Mouse (Mus musculus): ENCODE measurements around the gene Cuedc2. TPM values are rescaled to one million over a fixed set of nuclear protein-coding genes. Genes with fewer than 3 reads are reported as not detected.

Gene Cuedc2
- total RNA-seq, 2 experiments from 2014 or later = 99.6 to 107 TPM

DNA sequence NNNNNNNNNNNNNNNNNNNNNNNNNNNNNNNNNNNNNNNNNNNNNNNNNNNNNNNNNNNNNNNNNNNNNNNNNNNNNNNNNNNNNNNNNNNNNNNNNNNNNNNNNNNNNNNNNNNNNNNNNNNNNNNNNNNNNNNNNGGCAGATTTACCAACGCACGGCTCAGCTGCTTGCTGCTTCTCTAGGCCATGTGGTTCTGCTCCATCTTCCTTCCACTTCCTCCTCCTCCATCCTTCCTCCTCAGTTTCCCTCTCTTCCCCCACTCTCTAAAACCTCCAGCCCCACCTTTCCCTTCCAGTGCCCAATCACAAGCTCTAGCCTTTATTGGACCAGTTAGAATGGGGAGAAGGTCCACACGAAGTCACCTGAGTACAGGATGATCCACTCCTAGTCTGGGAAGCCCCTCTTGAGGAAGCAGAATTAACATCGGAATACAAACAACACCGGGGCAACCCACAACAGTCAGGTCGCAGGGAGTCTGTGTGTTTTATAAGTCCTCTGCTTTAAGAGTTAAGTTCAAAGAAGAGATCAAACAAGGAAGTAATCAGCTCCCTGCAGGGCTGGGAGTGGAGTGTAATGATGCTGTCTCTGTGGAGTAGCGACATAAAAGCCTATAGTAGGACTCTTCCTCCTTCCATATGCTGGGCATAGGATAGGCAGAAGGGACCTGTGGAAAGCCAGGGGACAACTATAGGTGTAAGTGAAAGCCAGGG lies 6.4 kb upstream of the Cuedc2 start:
- intact Hi-C loops (cut with DNase I) = no loop called here
- no peak for DNase-seq

DNA sequence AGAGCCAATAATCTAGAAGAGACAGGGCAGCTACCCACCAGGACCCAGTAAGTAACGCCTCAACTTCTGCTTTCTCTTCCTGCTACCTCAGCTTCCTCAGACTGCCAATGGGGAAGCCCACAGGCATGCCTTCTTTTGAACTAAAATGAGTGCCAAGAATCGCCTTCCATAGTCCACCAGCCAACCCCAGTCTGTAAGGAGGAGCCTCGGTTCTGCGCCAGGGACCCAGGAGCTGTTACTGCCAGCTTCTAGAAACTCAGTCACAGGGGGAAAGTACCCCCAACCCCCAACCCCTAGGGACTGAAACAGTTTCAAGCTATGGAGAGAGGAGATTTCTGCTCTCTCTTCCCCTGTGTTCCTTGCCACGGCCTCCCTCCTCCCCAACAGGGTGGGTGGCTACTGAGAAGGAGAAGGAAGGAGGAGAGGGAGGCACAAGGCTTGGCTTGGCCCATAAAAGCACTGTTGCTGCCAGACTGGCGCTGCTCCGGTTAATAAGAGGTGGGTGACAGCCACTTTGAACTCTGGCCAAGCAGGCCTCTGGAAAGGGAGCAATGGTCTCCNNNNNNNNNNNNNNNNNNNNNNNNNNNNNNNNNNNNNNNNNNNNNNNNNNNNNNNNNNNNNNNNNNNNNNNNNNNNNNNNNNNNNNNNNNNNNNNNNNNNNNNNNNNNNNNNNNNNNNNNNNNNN lies 927 bp upstream of the Cuedc2 start:
- DNase-seq = peak; percentile 76 to 78
- intact Hi-C loops (cut with DNase I) = loop anchor here (1.0 to 5.0 kb wide), 3 partner anchors 9 to 103 kb away; no protein-coding TSS in a partner anchor

DNA sequence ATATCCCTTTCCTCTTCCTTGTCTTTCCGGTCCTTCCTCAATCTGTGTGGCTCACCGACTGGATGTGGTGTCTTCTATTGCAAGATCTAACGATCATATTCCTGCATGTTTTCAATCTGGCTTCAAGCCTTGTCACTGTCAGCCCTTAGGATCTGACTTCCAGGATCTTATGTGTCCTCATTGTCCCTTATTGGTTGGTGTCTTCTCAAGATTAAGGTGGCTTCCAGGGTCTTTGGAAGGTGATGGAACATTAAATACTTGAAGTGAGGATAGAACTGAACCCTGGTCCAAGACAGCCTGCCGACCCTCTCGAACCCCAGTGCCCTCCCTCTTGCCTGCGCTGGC lies 412 bp upstream of the Cuedc2 start:
- no peak for DNase-seq
- intact Hi-C loops (cut with DNase I) = loop anchor here (1.0 to 5.0 kb wide), 4 partner anchors 9 to 103 kb away; no protein-coding TSS in a partner anchor

DNA sequence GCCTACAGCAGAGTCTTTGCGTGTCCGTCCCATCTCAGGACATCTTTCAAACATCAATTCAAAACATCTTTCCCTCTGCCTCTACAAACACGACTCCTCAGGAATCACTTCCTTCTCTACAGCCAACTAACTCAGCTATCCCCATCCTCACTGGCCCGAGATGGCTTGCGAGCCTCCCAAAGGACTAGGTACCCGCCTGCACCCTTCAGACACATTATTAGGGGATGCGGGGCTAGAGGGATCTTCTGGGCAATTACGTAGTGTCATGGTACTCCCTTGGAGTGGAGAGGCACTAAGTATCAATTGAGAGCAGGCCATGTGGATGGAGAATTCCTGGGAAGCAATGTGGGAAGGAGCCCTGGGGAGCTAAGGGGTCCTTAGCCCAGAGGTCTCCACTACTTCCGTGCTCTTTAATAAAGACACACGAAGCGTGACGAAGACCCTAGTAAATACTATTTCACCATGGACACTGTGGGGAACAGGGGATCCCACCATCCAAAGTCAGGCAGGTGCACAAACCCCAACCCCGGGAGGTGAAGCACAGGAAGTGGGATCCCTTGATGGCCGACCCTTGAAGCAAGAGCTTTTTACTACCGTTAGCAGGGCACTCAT lies 677 bp downstream of the Cuedc2 start:
- intact Hi-C loops (cut with DNase I) = loop anchor here (1.0 to 5.0 kb wide), 3 partner anchors 19 to 104 kb away; no protein-coding TSS in a partner anchor
- DNase-seq = no peak

DNA sequence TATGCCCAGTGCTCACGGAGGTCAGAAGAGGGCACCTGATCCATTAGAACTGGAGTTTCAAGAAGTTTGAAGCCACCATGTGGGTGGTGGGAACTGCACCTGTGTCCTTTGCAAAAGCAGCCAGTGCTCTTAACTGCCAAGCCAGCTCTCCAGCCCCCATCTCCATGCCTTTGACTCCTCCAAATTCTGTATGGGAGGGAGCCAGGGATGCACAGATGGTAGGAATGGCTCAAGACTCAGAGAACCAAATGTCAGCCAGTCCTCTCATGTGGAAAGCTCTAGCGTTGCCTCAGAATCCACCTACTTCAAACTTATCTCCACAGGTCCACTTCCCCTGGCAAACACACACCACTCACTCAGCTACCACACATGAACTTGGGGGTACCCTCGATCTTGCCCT lies 4.6 kb downstream of the Cuedc2 start:
- intact Hi-C loops (cut with DNase I) = no loop called here
- no peak for DNase-seq

DNA sequence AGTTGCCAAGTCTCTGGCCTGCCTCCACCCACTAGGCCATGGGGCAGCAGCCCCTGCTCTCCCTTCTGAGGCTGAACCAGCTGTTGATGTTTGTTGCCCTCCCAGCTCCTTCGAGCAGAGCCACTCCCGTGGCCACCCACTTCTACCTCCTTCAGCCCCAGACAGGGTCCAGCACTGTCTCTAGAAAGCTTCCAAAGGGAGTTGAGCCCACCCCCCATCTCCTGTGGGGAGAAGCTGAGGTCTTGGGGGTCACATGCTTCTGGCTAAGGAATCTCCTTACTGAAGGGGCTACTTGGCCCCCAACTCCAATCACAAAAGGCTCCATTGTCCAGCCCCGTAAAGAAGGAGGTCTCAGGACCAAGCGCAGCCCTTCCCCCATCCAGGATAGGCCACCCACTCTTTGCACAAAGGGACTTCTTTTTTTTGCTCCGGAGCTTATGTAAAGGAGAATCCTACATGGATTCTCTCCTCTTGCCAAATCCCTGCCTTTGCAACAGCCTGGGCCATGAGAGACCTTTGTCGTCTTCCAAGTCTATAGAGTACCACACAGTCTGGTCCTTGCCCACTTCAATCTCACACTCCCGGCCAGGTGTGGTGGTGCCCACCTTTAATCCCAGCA lies 5.7 kb downstream of the Cuedc2 start:
- DNase-seq = no peak
- intact Hi-C loops (cut with DNase I) = no loop called here

DNA sequence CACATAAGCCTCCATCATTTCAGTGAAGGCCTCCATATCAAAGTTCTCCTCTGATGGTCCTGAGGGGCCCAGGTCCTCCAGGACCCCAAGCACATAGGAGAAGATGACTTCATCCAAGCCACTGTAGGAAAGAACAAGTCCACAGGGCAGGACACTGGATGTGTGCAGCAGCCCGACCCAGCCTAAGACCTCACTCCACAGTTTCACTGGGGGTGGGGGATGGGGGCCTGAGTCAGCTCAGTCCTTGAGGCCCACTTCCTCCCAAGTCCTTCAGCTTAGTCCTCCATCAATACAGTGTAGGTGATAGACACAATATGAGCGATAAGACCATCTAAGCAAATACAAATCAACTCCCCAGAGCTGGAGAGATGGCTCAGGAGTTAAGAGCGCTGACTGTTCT lies 6.6 kb downstream of the Cuedc2 start:
- DNase-seq = no peak
- intact Hi-C loops (cut with DNase I) = no loop called here

DNA sequence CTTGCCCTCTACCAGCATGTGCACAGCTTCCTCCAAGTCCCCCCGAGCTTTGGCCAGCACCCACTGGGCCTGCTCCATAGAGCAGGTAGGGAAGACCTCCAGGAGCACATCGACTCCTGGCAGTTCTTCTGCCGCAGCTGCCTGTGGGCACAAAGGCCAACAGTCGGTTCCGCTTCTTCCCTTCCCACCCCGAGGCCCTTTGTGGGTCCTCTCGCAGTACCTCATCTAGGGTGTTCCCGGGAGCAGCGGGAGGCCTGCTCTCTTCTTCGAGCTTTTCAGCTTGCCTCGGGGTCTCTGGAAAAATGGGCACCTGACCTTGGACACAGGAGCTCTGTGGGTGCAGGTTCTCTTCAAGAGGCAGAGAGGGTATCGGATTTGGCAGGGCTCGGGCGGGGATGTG lies 7.2 kb downstream of the Cuedc2 start:
- intact Hi-C loops (cut with DNase I) = no loop called here
- no peak for DNase-seq

DNA sequence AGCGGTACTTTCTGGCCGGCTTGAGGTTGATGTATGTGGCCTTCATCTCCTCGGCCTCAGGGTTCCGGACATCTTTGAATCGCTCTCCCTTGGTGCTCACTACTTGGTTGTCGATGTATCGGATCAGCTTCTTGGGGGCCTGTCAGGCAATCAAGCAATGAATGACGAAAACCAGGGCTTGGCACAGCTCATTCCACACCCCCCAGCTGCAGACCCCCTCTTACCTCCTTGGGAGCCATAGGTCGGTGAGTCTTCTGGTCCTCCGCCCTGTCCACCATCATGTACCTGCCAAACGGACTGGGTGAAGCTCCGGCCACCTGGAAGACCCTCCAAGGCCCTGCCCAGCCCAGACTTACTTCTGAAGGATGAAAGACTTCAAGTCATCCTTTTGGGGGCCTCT lies 7.8 kb downstream of the Cuedc2 start:
- intact Hi-C loops (cut with DNase I) = loop anchor here (1.0 kb wide), 1 partner anchor 26 kb away; the partner anchor contains the start of gene Nfkb2
- no peak for DNase-seq

DNA sequence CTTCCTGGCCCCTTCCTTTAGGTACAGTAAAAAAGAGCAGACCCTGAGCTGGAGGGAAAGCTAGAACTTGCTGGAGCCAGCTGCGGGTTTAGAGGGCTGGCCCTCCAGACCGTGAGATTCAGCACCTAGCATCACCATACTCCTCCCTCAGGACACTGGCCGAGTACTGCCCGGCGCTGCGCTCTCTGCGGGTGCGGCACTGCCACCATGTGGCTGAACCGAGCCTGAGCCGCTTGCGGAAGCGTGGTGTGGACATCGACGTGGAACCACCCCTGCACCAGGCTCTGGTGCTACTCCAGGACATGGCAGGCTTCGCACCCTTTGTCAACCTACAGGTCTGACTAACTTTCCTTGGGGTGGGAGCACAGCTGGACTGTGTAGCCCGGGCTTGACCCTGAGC lies 8.6 kb downstream of the Cuedc2 start:
- intact Hi-C loops (cut with DNase I) = loop anchor here (1.0 kb wide), 1 partner anchor 26 kb away; the partner anchor contains the start of gene Nfkb2
- peak; percentile 86 to 90 for DNase-seq

DNA sequence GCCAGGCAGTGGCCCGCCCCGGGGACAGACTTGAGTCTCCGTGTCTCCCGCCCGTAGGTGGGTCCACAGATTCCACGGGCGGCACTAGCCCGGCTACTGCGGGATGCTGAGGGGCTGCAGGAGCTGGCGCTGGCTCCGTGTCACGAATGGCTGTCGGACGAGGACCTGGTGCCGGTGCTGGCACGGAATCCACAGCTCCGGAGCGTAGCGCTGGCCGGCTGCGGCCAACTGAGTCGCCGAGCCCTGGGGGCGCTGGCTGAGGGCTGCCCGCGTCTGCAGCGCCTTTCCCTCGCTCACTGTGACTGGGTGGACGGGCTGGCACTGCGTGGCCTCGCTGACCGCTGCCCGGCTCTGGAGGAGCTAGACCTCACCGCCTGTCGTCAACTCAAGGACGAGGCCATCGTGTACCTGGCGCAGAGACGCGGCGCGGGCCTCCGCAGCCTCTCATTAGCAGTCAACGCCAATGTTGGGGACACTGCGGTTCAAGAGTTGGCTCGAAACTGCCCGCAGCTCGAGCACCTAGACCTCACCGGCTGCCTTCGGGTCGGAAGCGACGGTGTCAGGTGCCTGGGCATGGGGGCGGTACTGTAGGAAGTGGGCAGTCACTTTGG lies 9.4 kb downstream of the Cuedc2 start:
- DNase-seq = no peak
- intact Hi-C loops (cut with DNase I) = no loop called here

DNA sequence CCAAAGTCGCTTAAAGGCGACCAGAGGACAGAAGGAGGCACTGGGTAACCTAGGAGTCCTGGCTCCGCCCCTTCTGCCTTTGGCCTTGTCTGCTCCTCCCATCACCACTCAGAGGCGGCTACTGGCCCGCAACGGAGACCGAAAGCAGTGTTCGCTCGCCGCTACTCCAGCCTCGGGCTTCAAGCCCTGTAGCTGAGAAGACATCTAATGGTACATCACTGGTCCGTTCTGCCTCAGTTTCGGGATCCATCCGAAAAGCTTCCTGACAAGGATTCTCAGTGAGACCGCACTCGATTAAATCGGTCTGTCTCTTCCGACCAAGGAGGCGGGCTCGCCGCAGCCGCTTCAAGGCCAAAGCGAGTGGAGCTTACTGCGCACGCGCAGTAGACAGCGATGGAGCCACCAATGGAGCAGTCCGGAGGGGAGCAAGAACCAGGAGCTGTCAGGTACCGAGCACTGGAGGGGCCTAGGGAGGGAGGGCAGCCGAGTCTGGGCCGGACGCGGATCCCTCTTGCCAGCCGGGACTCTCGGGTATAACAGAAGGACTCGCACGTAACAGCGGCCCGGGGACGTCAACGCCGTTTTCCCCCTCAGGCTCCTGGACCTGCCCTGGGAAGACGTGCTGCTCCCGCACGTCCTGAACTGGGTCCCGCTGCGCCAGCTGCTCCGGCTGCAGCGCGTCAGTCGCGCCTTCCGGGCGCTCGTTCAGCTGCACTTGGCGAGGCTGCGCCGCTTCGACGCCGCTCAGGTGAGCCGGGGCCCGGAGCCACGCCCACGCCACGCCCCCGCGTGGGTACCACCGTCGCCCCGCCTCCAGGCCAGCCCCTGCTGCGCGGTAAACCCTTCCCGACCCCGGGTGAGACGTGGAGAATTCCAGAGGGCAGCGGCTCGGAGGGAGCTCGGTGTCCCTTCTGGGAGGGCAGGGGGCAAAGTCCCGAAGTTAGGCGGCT lies 10.1 kb downstream of the Cuedc2 start, which contains the start of gene Fbxl15:
Gene Fbxl15, plus strand, starts transcription at position 104 of the 950 bp plus-strand sequence.
- DNase-seq = peak; percentile 96
- intact Hi-C loops (cut with DNase I) = no loop called here

DNA sequence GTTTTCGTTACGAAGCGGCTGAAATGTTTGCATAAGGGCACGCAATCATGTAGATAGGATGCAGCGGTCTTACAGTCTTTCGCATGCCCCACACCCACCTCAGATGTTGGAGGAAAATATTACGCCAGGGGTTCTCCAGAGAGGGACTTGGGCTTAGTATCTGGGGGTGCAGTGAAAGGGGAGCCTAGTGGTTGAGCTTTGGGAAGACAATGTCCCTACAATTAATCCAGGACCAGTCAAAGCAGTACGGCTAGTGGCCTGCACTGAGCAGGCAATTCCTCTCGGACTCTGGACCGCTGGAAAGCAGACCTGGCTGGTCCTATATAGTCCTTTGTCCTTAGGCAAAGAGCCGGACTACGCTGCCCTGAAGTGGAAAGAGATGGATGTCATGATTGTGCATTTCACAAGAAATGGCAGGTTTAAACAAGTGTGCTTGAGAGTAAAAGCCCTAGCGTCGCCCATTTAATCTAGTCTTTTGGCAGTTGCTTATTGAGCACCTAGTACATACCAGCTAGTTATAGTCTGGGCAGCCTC lies 10.9 kb downstream of the Cuedc2 start:
- intact Hi-C loops (cut with DNase I) = no loop called here
- no peak for DNase-seq

DNA sequence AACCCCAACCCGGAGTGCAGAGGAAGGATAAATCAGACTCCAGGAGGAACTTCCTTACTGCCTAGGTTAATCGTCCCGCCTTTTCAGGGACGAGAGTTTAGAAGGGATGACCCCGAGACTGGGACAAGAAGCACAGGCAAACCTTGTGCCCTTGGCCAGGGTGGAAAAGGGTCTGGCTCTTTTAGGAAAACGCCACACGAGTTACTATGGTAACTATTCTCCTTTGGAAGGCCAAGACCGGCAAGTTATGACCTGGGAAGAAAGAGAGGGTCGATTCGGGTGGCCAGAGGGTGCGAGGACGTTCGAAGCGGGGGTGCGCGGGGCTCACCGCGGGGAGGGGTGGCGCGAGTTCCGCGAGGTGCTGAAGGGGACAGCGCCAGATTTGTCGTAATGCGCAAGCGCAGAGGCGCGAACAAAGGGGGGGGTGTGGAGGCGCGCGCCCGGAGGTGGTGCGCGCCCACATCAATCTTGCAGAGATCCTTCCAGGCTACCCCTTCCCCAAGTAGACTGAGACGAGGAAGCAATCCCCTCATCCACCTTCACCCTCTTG lies 11.7 kb downstream of the Cuedc2 start, which contains the start of gene Psd:
Gene Psd, minus strand, starts transcription at position 401 of the 550 bp plus-strand sequence.
- intact Hi-C loops (cut with DNase I) = no loop called here
- DNase-seq = peak; percentile 46 to 66

DNA sequence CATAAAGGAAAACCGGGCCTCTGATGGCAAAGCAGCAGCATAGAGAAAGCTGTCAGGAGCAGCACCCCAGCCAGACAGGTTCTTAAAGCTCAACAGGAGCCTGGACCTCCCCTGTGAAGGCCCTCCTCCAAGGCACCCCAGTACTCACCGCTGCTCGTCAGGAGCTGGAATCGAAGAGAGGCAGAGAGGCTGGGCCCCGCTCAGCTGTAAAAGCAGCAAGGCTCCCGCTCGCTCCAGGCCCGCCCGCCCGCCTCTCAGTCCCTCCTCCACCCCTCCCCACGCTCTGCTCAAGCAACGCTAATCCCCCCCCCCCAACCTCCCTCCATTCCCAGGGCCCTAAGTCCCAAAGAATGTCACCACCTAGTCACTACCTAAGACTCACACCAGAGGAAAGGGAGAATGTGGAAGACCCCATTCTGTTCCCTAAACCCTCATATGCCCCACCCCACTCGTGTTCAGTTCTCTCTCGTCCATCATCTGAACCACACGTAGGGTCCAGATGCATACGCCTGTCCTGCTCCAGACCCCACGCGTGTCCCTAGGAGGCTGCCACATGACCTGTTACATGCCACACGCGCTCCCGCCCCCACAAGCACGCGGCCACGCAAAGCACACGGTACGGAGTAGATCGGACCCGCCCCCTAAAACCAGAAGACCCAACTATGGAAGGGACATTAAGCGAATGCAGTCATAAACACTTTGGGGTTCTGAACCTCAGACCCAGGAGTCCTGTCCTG lies 12.3 kb downstream of the Cuedc2 start:
- intact Hi-C loops (cut with DNase I) = no loop called here

DNA sequence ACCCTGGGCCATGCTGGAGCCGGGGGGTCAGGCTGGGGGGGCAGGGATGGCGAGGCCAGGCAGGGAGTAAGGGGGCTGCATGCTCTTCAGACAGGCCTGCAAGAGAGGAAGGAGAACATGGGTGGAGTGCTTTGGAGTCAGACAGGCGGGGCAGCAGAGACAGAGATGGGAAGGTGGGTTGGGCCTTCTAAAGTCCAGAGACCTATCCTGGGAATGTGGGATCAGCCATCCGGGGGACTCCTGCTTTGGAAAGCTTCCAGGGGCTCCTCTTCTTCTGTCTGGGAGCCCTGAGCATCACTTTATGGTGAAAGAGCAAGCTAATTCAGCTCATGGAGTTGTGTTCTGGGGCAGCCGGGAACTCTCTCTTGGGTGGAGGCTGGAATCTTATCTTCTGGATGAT lies 13.6 kb downstream of the Cuedc2 start:
- DNase-seq = no peak
- intact Hi-C loops (cut with DNase I) = no loop called here

More for the DNA sequence above, 12.3 kb downstream of the Cuedc2 start:
- DNase-seq = no peak

DNA sequence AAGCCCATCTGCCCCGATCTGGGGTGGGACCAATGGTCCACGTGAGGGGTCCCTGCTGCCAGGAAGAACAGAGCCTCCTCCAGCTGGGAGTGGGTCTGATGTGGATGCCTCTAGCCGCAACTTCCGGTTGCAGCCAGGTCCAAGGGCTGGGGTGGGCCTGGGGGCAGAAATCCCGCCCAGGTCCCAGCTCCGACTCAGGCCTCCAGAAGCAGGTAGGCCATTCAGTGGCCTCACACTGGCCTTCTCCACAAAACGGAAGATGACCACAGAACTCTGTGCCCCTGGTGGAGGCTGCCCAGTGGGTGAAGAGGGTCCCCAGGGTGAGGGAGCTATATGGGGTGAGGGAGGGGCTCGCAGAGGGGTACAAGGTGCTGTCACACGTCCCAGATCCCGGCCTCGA lies 14.1 kb downstream of the Cuedc2 start:
- DNase-seq = no peak
- intact Hi-C loops (cut with DNase I) = no loop called here

DNA sequence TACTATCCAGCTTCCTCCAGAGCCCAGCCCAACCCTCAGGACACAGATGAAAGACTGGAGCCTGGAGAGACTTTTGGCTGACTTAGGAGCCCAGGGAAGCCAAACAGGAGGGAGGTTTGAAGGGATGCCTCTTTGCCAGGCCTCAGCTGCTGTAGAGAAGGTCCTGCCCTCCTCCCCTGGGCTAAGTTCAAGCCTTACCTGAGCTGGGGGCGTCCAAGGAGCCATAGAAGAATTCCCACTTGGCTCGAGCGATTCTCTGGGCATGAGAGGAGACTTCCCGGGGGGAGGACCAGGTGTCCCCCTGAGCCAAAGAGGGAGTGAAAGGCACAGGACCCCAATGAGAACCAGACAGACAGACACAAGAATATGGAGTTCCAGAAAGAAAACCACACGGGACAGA lies 14.8 kb downstream of the Cuedc2 start:
- intact Hi-C loops (cut with DNase I) = no loop called here
- no peak for DNase-seq
